Mouse (Mus musculus): ENCODE results near the gene Sfxn3. TPM values are rescaled to one million over a fixed set of nuclear protein-coding genes. Genes with fewer than 3 reads are reported as not detected.

The Sfxn3 gene
- total and polyA plus RNA-seq, 3 experiments = 6.7 to 26.1 (median 7.4) TPM

GRCm38 (mm10) chr19:45005957-45006712, 41.2 kb upstream of the Sfxn3 start, which contains the start of gene Mrpl43:
Gene Mrpl43 (minus strand): TSS chr19:45006442.
- TF ChIP-seq CTCF (IDR thresholded peaks at IDR 0.05; ENCODE audit: low read depth, low read length) = no peak
- no peak for TF ChIP-seq GATA2 (IDR thresholded peaks at IDR 0.05; ENCODE audit: borderline replicate concordance, low read depth, low read length)
- TF ChIP-seq GATA1 (IDR thresholded peaks at IDR 0.05; ENCODE audit: borderline replicate concordance, low read length) = no peak
- TF ChIP-seq POLR2AphosphoS5 (IDR thresholded peaks at IDR 0.05; ENCODE audit: insufficient replicate concordance, low read depth, low read length) = no peak
- no peak for TF ChIP-seq TAL1 (conservative IDR thresholded peaks at IDR 0.05; ENCODE audit: low read depth, low read length)
- Histone ChIP-seq H3K27me3 (ENCODE audit: insufficient read depth, low read length) (no peaks in the 10 kb centered on the region), H3K36me3 (replicated peaks) (peaks cover 83% of the 10 kb centered on the region), H3K9me3 (replicated peaks) (no peaks in the 10 kb centered on the region), H3K4me1 (ENCODE audit: insufficient read depth, low read depth, low read length) (peaks cover 64% of the 10 kb centered on the region), H3K4me3 (ENCODE audit: low read depth, low read length) (peak within 1 kb of the TSS; percentile 96)
- peak; percentile 86 for ATAC-seq (ENCODE audit: extremely low read depth, insufficient number of reproducible peaks, low FRiP score, poor library complexity, severe bottlenecking)
- DNase-seq (ENCODE audit: low spot score) = peak; percentile 95

GRCm38 (mm10) chr19:45007021-45007420, 40.3 kb upstream of the Sfxn3 start:
- ATAC-seq (ENCODE audit: extremely low read depth, insufficient number of reproducible peaks, low FRiP score, poor library complexity, severe bottlenecking) (no peak), DNase-seq (ENCODE audit: low spot score) (peak; percentile 34)
- Histone ChIP-seq H3K36me3 (replicated peaks) (peaks cover 83% of the 10 kb centered on the region), H3K9me3 (replicated peaks) (no peaks in the 10 kb centered on the region), H3K4me3 (ENCODE audit: low read depth, low read length) (peak overlapping the region; percentile 96), H3K27me3 (ENCODE audit: insufficient read depth, low read length) (no peaks in the 10 kb centered on the region), H3K4me1 (ENCODE audit: insufficient read depth, low read depth, low read length) (peaks cover 63% of the 10 kb centered on the region)
- TF ChIP-seq POLR2AphosphoS5 (IDR thresholded peaks at IDR 0.05; ENCODE audit: insufficient replicate concordance, low read depth, low read length) (no peak), TAL1 (conservative IDR thresholded peaks at IDR 0.05; ENCODE audit: low read depth, low read length) (no peak), CTCF (IDR thresholded peaks at IDR 0.05; ENCODE audit: low read depth, low read length) (no peak), GATA1 (IDR thresholded peaks at IDR 0.05; ENCODE audit: borderline replicate concordance, low read length) (no peak), GATA2 (IDR thresholded peaks at IDR 0.05; ENCODE audit: borderline replicate concordance, low read depth, low read length) (no peak)

GRCm38 (mm10) chr19:45007425-45008191, 39.7 kb upstream of the Sfxn3 start:
- Histone ChIP-seq H3K4me3 (ENCODE audit: low read depth, low read length) (peak overlapping the region; percentile 96), H3K4me1 (ENCODE audit: insufficient read depth, low read depth, low read length) (peaks cover 60% of the 10 kb centered on the region), H3K27me3 (ENCODE audit: insufficient read depth, low read length) (no peaks in the 10 kb centered on the region), H3K9me3 (replicated peaks) (no peaks in the 10 kb centered on the region), H3K36me3 (replicated peaks) (peaks cover 83% of the 10 kb centered on the region)
- TF ChIP-seq GATA2 (IDR thresholded peaks at IDR 0.05; ENCODE audit: borderline replicate concordance, low read depth, low read length) (no peak), CTCF (IDR thresholded peaks at IDR 0.05; ENCODE audit: low read depth, low read length) (no peak), POLR2AphosphoS5 (IDR thresholded peaks at IDR 0.05; ENCODE audit: insufficient replicate concordance, low read depth, low read length) (no peak), GATA1 (IDR thresholded peaks at IDR 0.05; ENCODE audit: borderline replicate concordance, low read length) (no peak), TAL1 (conservative IDR thresholded peaks at IDR 0.05; ENCODE audit: low read depth, low read length) (no peak)
- ATAC-seq (ENCODE audit: extremely low read depth, insufficient number of reproducible peaks, low FRiP score, poor library complexity, severe bottlenecking) = no peak
- DNase-seq (ENCODE audit: low spot score) = no peak

- H3K27me3 ChIP-seq (ENCODE audit: insufficient read depth, low read length) = no peaks in the 10 kb centered on the region
- DNase-seq (ENCODE audit: low spot score) = no peak
- H3K4me1 ChIP-seq (ENCODE audit: insufficient read depth, low read depth, low read length) = peaks cover 62% of the 10 kb centered on the region
- H3K36me3 ChIP-seq (replicated peaks) = peaks cover 63% of the 10 kb centered on the region
- no peak overlapping the region for H3K4me3 ChIP-seq (ENCODE audit: low read depth, low read length)
- no peaks in the 10 kb centered on the region for H3K9me3 ChIP-seq (replicated peaks)
- TF ChIP-seq POLR2AphosphoS5 (IDR thresholded peaks at IDR 0.05; ENCODE audit: insufficient replicate concordance, low read depth, low read length) = no peak
- no peak for TF ChIP-seq GATA1 (IDR thresholded peaks at IDR 0.05; ENCODE audit: borderline replicate concordance, low read length)
- TF ChIP-seq CTCF (IDR thresholded peaks at IDR 0.05; ENCODE audit: low read depth, low read length) = no peak
- no peak for TF ChIP-seq GATA2 (IDR thresholded peaks at IDR 0.05; ENCODE audit: borderline replicate concordance, low read depth, low read length)
- no peak for TF ChIP-seq TAL1 (conservative IDR thresholded peaks at IDR 0.05; ENCODE audit: low read depth, low read length)
- no peak for ATAC-seq (ENCODE audit: extremely low read depth, insufficient number of reproducible peaks, low FRiP score, poor library complexity, severe bottlenecking)
These were observed 36.7 kb upstream of the Sfxn3 start for GRCm38 (mm10) chr19:45010646-45011045.

GRCm38 (mm10) chr19:45012219-45012618, 35.1 kb upstream of the Sfxn3 start:
- DNase-seq (ENCODE audit: low spot score) = no peak
- H3K36me3 ChIP-seq (replicated peaks) = peaks cover 59% of the 10 kb centered on the region
- H3K9me3 ChIP-seq (replicated peaks) = no peaks in the 10 kb centered on the region
- no peak overlapping the region for H3K4me3 ChIP-seq (ENCODE audit: low read depth, low read length)
- no peak for TF ChIP-seq GATA1 (IDR thresholded peaks at IDR 0.05; ENCODE audit: borderline replicate concordance, low read length)
- no peak for TF ChIP-seq CTCF (IDR thresholded peaks at IDR 0.05; ENCODE audit: low read depth, low read length)
- no peak for TF ChIP-seq POLR2AphosphoS5 (IDR thresholded peaks at IDR 0.05; ENCODE audit: insufficient replicate concordance, low read depth, low read length)
- no peak for TF ChIP-seq TAL1 (conservative IDR thresholded peaks at IDR 0.05; ENCODE audit: low read depth, low read length)
- TF ChIP-seq GATA2 (IDR thresholded peaks at IDR 0.05; ENCODE audit: borderline replicate concordance, low read depth, low read length) = no peak
- no peaks in the 10 kb centered on the region for H3K27me3 ChIP-seq (ENCODE audit: insufficient read depth, low read length)
- no peak for ATAC-seq (ENCODE audit: extremely low read depth, insufficient number of reproducible peaks, low FRiP score, poor library complexity, severe bottlenecking)
- H3K4me1 ChIP-seq (ENCODE audit: insufficient read depth, low read depth, low read length) = peaks cover 68% of the 10 kb centered on the region

- TF ChIP-seq GATA1 (IDR thresholded peaks at IDR 0.05; ENCODE audit: borderline replicate concordance, low read length) (no peak), POLR2AphosphoS5 (IDR thresholded peaks at IDR 0.05; ENCODE audit: insufficient replicate concordance, low read depth, low read length) (no peak), TAL1 (conservative IDR thresholded peaks at IDR 0.05; ENCODE audit: low read depth, low read length) (no peak), CTCF (IDR thresholded peaks at IDR 0.05; ENCODE audit: low read depth, low read length) (no peak), GATA2 (IDR thresholded peaks at IDR 0.05; ENCODE audit: borderline replicate concordance, low read depth, low read length) (no peak)
- no peak for DNase-seq (ENCODE audit: low spot score)
- H3K4me3 ChIP-seq (ENCODE audit: low read depth, low read length) = no peak overlapping the region
- ATAC-seq (ENCODE audit: extremely low read depth, insufficient number of reproducible peaks, low FRiP score, poor library complexity, severe bottlenecking) = no peak
- peaks cover 55% of the 10 kb centered on the region for H3K36me3 ChIP-seq (replicated peaks)
- peaks cover 67% of the 10 kb centered on the region for H3K4me1 ChIP-seq (ENCODE audit: insufficient read depth, low read depth, low read length)
- no peaks in the 10 kb centered on the region for H3K9me3 ChIP-seq (replicated peaks)
- H3K27me3 ChIP-seq (ENCODE audit: insufficient read depth, low read length) = no peaks in the 10 kb centered on the region
These were observed 34.7 kb upstream of the Sfxn3 start for GRCm38 (mm10) chr19:45012636-45013035.

Data from G1E (cell line).